Mouse (Mus musculus) hindbrain, embryonic 15.5 days (tissue): Measurements from ENCODE around the gene Slc35b2. TPM values are rescaled to one million over a fixed set of nuclear protein-coding genes. Genes with fewer than 3 reads are reported as not detected.

Source experiments
- ATAC-seq: fragments of 200-750 bp; cut with Nextera tagmentation; 2 replicates; pipeline ENCODE4 v1.8.0; 2017; ENCODE audit warnings: low read depth, moderate number of reproducible peaks, moderate TSS enrichment; ENCODE audit not compliant: low FRiP score
- H3K27ac ChIP-seq: fragments of 300-500 bp; sonication (generic); replicated peaks from 2 replicates; pipeline ENCODE4 v1.5.1; 2015; ENCODE audit warnings: mild to moderate bottlenecking, inconsistent platforms
- H3K27me3 ChIP-seq: fragments of 300-500 bp; sonication (generic); 2 replicates; pipeline ENCODE4 v1.6.1; 2015; ENCODE audit warnings: control low read depth, inconsistent platforms
- H3K36me3 ChIP-seq: fragments of 300-500 bp; sonication (generic); 2 replicates; pipeline ENCODE4 v1.6.1; 2015; ENCODE audit warnings: control low read depth, inconsistent platforms
- H3K4me1 ChIP-seq: fragments of 300-500 bp; sonication (generic); replicated peaks from 2 replicates; pipeline ENCODE4 v1.6.1; 2015; ENCODE audit warnings: control low read depth, inconsistent platforms
- H3K4me2 ChIP-seq: fragments of 300-500 bp; sonication (generic); 2 replicates; pipeline ENCODE4 v1.6.1; 2015; ENCODE audit warnings: moderate library complexity, mild to moderate bottlenecking, inconsistent platforms
- H3K4me3 ChIP-seq: fragments of 300-500 bp; sonication (generic); 2 replicates; pipeline ENCODE4 v1.5.1; 2015; ENCODE audit warnings: mild to moderate bottlenecking, inconsistent platforms
- H3K9ac ChIP-seq: fragments of 300-500 bp; sonication (generic); 2 replicates; pipeline ENCODE4 v1.6.1; 2015; ENCODE audit warnings: inconsistent platforms
- H3K9me3 ChIP-seq: fragments of 300-500 bp; sonication (generic); 2 replicates; pipeline ENCODE4 v1.6.1; 2016; ENCODE audit warnings: control low read depth, inconsistent platforms
- WGBS: fragments of 180-500 bp; shearing (Covaris S2); methylation state at CpG from one replicate; pipeline ENCODE4 v1.1.7; 2015; 5-methylcytosine and 5-hydroxymethylcytosine counted together
- polyA plus RNA-seq: library from polyadenylated mRNA; unstranded; fragments of >200 nt; fragmentation: Nextera tagmentation; extraction: Ambion mirVana; gene quantifications from 2 replicates; pipeline ENCODE4 v1.2.1, GENCODE M21; 2015

The Slc35b2 gene
- polyA plus RNA-seq, 1 experiment from 2014 or later = 90.4 TPM

- 78% methylated on average over 5 of the region's 5 CpGs for WGBS
- peaks cover 61% of the 10 kb centered on the region for H3K4me1 ChIP-seq
These were observed 16.0 kb upstream of the Slc35b2 start for GRCm38 (mm10) chr17:45547461-45548190.

GRCm38 (mm10) chr17:45548541-45549512, 14.8 kb upstream of the Slc35b2 start:
- Histone ChIP-seq H3K9me3 (no peaks in the 10 kb centered on the region), H3K27me3 (peaks cover 23% of the 10 kb centered on the region), H3K27ac (peak overlapping the region; percentile 93), H3K4me1 (peaks cover 56% of the 10 kb centered on the region), H3K36me3 (peaks cover 12% of the 10 kb centered on the region; the same call in 1 of the 2 replicates), H3K4me2 (peak overlapping the region; percentile 69), H3K9ac (peak overlapping the region; percentile 99), H3K4me3 (peak overlapping the region; percentile 86)
- ATAC-seq = peak; percentile 69
- 4% methylated on average over 19 of the region's 68 CpGs for WGBS

More at GRCm38 (mm10) chr17:45547461-45548190, 16.0 kb upstream of the Slc35b2 start:
- Histone ChIP-seq H3K27ac (no peak overlapping the region), H3K9ac (no peak overlapping the region), H3K4me3 (peak overlapping the region; percentile 86), H3K9me3 (no peaks in the 10 kb centered on the region), H3K4me2 (peak overlapping the region; percentile 69), H3K27me3 (peaks cover 23% of the 10 kb centered on the region), H3K36me3 (peaks cover 12% of the 10 kb centered on the region; the same call in 1 of the 2 replicates)
- no peak for ATAC-seq

- Histone ChIP-seq H3K4me2 (peak within 1 kb of the TSS; percentile 69), H3K27me3 (peaks cover 24% of the 10 kb centered on the region), H3K4me1 (peaks cover 47% of the 10 kb centered on the region), H3K27ac (peak within 1 kb of the TSS; percentile 93), H3K9me3 (no peaks in the 10 kb centered on the region), H3K36me3 (peaks cover 8% of the 10 kb centered on the region; the same call in 1 of the 2 replicates), H3K9ac (peak within 1 kb of the TSS; percentile 99), H3K4me3 (peak within 1 kb of the TSS; percentile 86)
- ATAC-seq = peak; percentile 67
- WGBS = under 1% methylated on average over 11 of the region's 29 CpGs
These were observed 14.0 kb upstream of the Slc35b2 start, which contains the start of gene Tmem151b for GRCm38 (mm10) chr17:45549617-45550181. Gene Tmem151b, minus strand, starts transcription at chr17:45549677.

- no peaks in the 10 kb centered on the region for H3K9me3 ChIP-seq
- H3K27ac ChIP-seq = peak overlapping the region; percentile 93; the same call in 1 of the 2 replicates
- 0 out of 2 replicates have a peak overlapping the region, but pooled peaks have one; percentile 14 for H3K9ac ChIP-seq
- no peak for ATAC-seq
- peaks cover 8% of the 10 kb centered on the region; the same call in 1 of the 2 replicates for H3K36me3 ChIP-seq
- peak overlapping the region; percentile 86; the same call in 1 of the 2 replicates for H3K4me3 ChIP-seq
- H3K4me1 ChIP-seq = peaks cover 46% of the 10 kb centered on the region
- peak overlapping the region; percentile 69 for H3K4me2 ChIP-seq
- H3K27me3 ChIP-seq = peaks cover 25% of the 10 kb centered on the region
- WGBS = 31% methylated on average over 5 of the region's 5 CpGs
These were observed 13.4 kb upstream of the Slc35b2 start for GRCm38 (mm10) chr17:45550253-45550652.

GRCm38 (mm10) chr17:45551249-45551796, 12.4 kb upstream of the Slc35b2 start:
- Histone ChIP-seq H3K4me1 (peaks cover 43% of the 10 kb centered on the region), H3K4me2 (no peak overlapping the region), H3K36me3 (peaks cover 6% of the 10 kb centered on the region; the same call in 1 of the 2 replicates), H3K27ac (no peak overlapping the region), H3K4me3 (no peak overlapping the region), H3K9me3 (no peaks in the 10 kb centered on the region), H3K27me3 (peaks cover 14% of the 10 kb centered on the region), H3K9ac (no peak overlapping the region)
- no peak for ATAC-seq
- 52% methylated on average over 7 of the region's 7 CpGs for WGBS

- 4% methylated on average over 8 of the region's 8 CpGs for WGBS
- Histone ChIP-seq H3K27ac (no peak overlapping the region), H3K4me2 (no peak overlapping the region), H3K4me1 (peaks cover 43% of the 10 kb centered on the region), H3K4me3 (no peak overlapping the region), H3K36me3 (no peaks in the 10 kb centered on the region), H3K9ac (no peak overlapping the region), H3K9me3 (no peaks in the 10 kb centered on the region), H3K27me3 (peaks cover 14% of the 10 kb centered on the region)
- 0 out of 2 replicates have a peak, but pooled peaks have one; percentile 28 for ATAC-seq
These were observed 11.7 kb upstream of the Slc35b2 start for GRCm38 (mm10) chr17:45551816-45552451.

GRCm38 (mm10) chr17:45553065-45553464, 10.6 kb upstream of the Slc35b2 start:
- no peak overlapping the region for H3K27ac ChIP-seq
- no peak overlapping the region for H3K4me2 ChIP-seq
- no peak overlapping the region for H3K9ac ChIP-seq
- ATAC-seq = no peak
- H3K4me1 ChIP-seq = peaks cover 31% of the 10 kb centered on the region
- no peaks in the 10 kb centered on the region for H3K36me3 ChIP-seq
- no peaks in the 10 kb centered on the region for H3K9me3 ChIP-seq
- no peak overlapping the region for H3K4me3 ChIP-seq
- peaks cover 11% of the 10 kb centered on the region for H3K27me3 ChIP-seq
- WGBS = 79% methylated on average over 3 of the region's 3 CpGs

- Histone ChIP-seq H3K4me2 (no peak overlapping the region), H3K36me3 (no peaks in the 10 kb centered on the region), H3K9ac (no peak overlapping the region), H3K4me3 (no peak overlapping the region), H3K4me1 (peaks cover 26% of the 10 kb centered on the region), H3K27me3 (peaks cover 11% of the 10 kb centered on the region), H3K27ac (no peak overlapping the region), H3K9me3 (no peaks in the 10 kb centered on the region)
- no peak for ATAC-seq
- WGBS = 45% methylated on average over 1 of the region's 1 CpGs
These were observed 9.3 kb upstream of the Slc35b2 start for GRCm38 (mm10) chr17:45554420-45554819.

- Histone ChIP-seq H3K9me3 (no peaks in the 10 kb centered on the region), H3K4me3 (peak within 1 kb of the TSS; percentile 70), H3K27ac (peak within 1 kb of the TSS; percentile 30; the same call in 1 of the 2 replicates), H3K36me3 (no peaks in the 10 kb centered on the region), H3K4me2 (peak within 1 kb of the TSS; percentile 83), H3K4me1 (peaks cover 19% of the 10 kb centered on the region), H3K27me3 (peaks cover 11% of the 10 kb centered on the region), H3K9ac (peak within 1 kb of the TSS; percentile 64)
- WGBS = under 1% methylated on average over 45 of the region's 45 CpGs
- peak; percentile 68 for ATAC-seq
These were observed 8.1 kb upstream of the Slc35b2 start, which contains the start of gene Nfkbie for GRCm38 (mm10) chr17:45555452-45556106. Gene Nfkbie, plus strand, starts transcription at chr17:45555703.

GRCm38 (mm10) chr17:45556107-45556489, 7.6 kb upstream of the Slc35b2 start:
- Histone ChIP-seq H3K27ac (0 out of 2 replicates have a peak overlapping the region, but pooled peaks have one; percentile 30), H3K9me3 (no peaks in the 10 kb centered on the region), H3K27me3 (peaks cover 11% of the 10 kb centered on the region), H3K4me3 (peak overlapping the region; percentile 70), H3K9ac (peak overlapping the region; percentile 64), H3K4me1 (peaks cover 19% of the 10 kb centered on the region), H3K4me2 (peak overlapping the region; percentile 83), H3K36me3 (no peaks in the 10 kb centered on the region)
- no peak for ATAC-seq
- 3% methylated on average over 14 of the region's 14 CpGs for WGBS
